ENCODE assay signal across 22 mouse cellular contexts in the genomic region with DNA sequence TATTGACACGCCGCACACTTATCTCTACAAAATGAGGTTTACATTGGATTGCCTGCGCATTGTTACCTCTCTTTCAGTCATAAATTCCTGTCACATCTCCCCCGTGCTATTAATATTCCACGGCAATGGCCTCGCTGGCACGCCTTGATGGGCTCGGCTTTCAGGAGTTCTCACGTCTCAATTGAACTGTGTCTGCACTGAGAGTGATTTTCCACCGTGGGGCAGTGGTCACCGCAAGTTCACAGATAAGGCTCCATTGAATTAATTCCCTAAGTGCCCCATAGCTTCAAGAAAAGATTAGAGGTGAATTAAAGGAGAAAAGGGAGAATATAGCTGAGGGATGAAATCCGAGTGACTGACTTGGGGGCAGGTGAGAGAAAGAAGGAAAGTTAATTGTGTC.
DNase-seq lines count a peak whose midpoint lies in the region; ATAC-seq and TF ChIP-seq lines count a peak whose summit lies in the region.
"Had no signal": no experiment of that assay in that cellular context is flagged by ENCODE, and none has a peak within 500 bp of the region (broad histone marks: within the 10 kb centered on the region; RNA-seq: fewer than 3 reads in every experiment).

No protein-coding gene starts in this region.

- no peak overlapping the region for H3K4me2 ChIP-seq in hindbrain, postnatal 0 days (ENCODE audit: low read depth, low read length)
- no peak overlapping the region for H3K4me2 ChIP-seq in midbrain, embryonic 14.5 days (ENCODE audit: low read length)
- H3K4me2 ChIP-seq: heart, embryonic 11.5 days; heart, embryonic 15.5 days had no signal

- no peak for TF ChIP-seq POLR2A in brain, embryonic 14.5 days (IDR thresholded peaks at IDR 0.05; ENCODE audit: borderline replicate concordance, extremely low read depth, insufficient read depth, insufficient read length, poor library complexity, severe bottlenecking)

- no peaks in the 10 kb centered on the region for H3K9me3 ChIP-seq in hindbrain, postnatal 0 days (ENCODE audit: low read length)
- no peaks in the 10 kb centered on the region for H3K9me3 ChIP-seq in hindbrain, embryonic 10.5 days
- no peaks in the 10 kb centered on the region for H3K9me3 ChIP-seq in midbrain, embryonic 14.5 days (ENCODE audit: control insufficient read depth, low read length)
- H3K9me3 ChIP-seq in midbrain, embryonic 10.5 days (replicated peaks), result 0 out of 2 replicates have a peak, but pooled peaks cover 5% of the 10 kb centered on the region
- H3K9me3 ChIP-seq: heart, embryonic 15.5 days had no signal

- no peaks in the 10 kb centered on the region for H3K4me1 ChIP-seq in hindbrain, postnatal 0 days (ENCODE audit: insufficient read depth, low read length)
- peaks cover 10% of the 10 kb centered on the region; the same call in 1 of the 2 replicates for H3K4me1 ChIP-seq in hindbrain, embryonic 10.5 days (replicated peaks)
- no peaks in the 10 kb centered on the region for H3K4me1 ChIP-seq in midbrain, embryonic 14.5 days (ENCODE audit: control insufficient read depth, insufficient read depth, low read length)
- peaks cover 4% of the 10 kb centered on the region; the same call in 1 of the 2 replicates for H3K4me1 ChIP-seq in midbrain, embryonic 10.5 days
- H3K4me1 ChIP-seq: heart, embryonic 15.5 days had no signal

- no peaks in the 10 kb centered on the region for H3K36me3 ChIP-seq in hindbrain, postnatal 0 days (ENCODE audit: insufficient read depth, low read length)
- no peaks in the 10 kb centered on the region for H3K36me3 ChIP-seq in hindbrain, embryonic 10.5 days
- no peaks in the 10 kb centered on the region for H3K36me3 ChIP-seq in midbrain, embryonic 14.5 days (ENCODE audit: control insufficient read depth, insufficient read depth, low read length)
- no peaks in the 10 kb centered on the region for H3K36me3 ChIP-seq in midbrain, embryonic 10.5 days
- H3K36me3 ChIP-seq: heart, embryonic 15.5 days had no signal

- peak; percentile 9 to 37 for DNase-seq in cerebellum, postnatal 14 days
- DNase-seq in cerebellum, postnatal 36 days, result no peak
- peak; percentile 53 for DNase-seq in hindbrain, postnatal 0 days (ENCODE audit: low spot score)
- no peak for DNase-seq in hindbrain, embryonic 10.5 days (ENCODE audit: low spot score)
- DNase-seq in midbrain, embryonic 14.5 days, result peak; percentile 66
- DNase-seq in midbrain, embryonic 10.5 days (ENCODE audit: low spot score), result no peak
- DNase-seq in brain, embryonic 14.5 days (ENCODE audit: low read depth), result peak; percentile 63
- DNase-seq in adrenal gland, postnatal 25 days, result no peak
- DNase-seq: adrenal gland, postnatal 14 days; cerebellum, adult 11-12 months; cerebellum, postnatal 25 days; gastrocnemius, postnatal 10 days; heart, adult 2 months; heart, postnatal 14 days; kidney, adult 2 months had no signal

- WGBS in hindbrain, postnatal 0 days, result 62% methylated on average over 12 of the region's 12 CpGs
- WGBS in hindbrain, embryonic 10.5 days, result 86% methylated on average over 12 of the region's 12 CpGs
- 55% methylated on average over 12 of the region's 12 CpGs for WGBS in midbrain, embryonic 14.5 days
- 88% methylated on average over 12 of the region's 12 CpGs for WGBS in midbrain, embryonic 10.5 days

- H3K4me3 ChIP-seq in hindbrain, postnatal 0 days (ENCODE audit: low read length), result no peak overlapping the region
- H3K4me3 ChIP-seq in hindbrain, embryonic 10.5 days, result no peak overlapping the region
- no peak overlapping the region for H3K4me3 ChIP-seq in midbrain, embryonic 14.5 days (replicated peaks; ENCODE audit: low read depth, low read length)
- H3K4me3 ChIP-seq in midbrain, embryonic 10.5 days, result no peak overlapping the region
- H3K4me3 ChIP-seq: heart, adult 2 months; heart, embryonic 15.5 days had no signal

- H3K27ac ChIP-seq in hindbrain, postnatal 0 days, result no peak overlapping the region
- H3K27ac ChIP-seq in hindbrain, embryonic 10.5 days, result no peak overlapping the region
- H3K27ac ChIP-seq in midbrain, embryonic 14.5 days (replicated peaks; ENCODE audit: low read depth, low read length), result no peak overlapping the region
- H3K27ac ChIP-seq in midbrain, embryonic 10.5 days (replicated peaks), result no peak overlapping the region
- H3K27ac ChIP-seq: heart, adult 2 months; heart, embryonic 15.5 days had no signal

- peak; percentile 54 for TF ChIP-seq CTCF in hindbrain, postnatal 0 days (IDR thresholded peaks at IDR 0.05; ENCODE audit: low read depth)
- TF ChIP-seq CTCF in brain, embryonic 14.5 days (IDR thresholded peaks at IDR 0.05; ENCODE audit: borderline replicate concordance, extremely low read depth, insufficient read depth, insufficient read length), result peak; percentile 29; the same call in 1 of the 2 replicates

- no peaks in the 10 kb centered on the region for H3K27me3 ChIP-seq in hindbrain, postnatal 0 days (ENCODE audit: insufficient read depth, low read length)
- no peaks in the 10 kb centered on the region for H3K27me3 ChIP-seq in hindbrain, embryonic 10.5 days (ENCODE audit: insufficient read depth, poor library complexity, severe bottlenecking)
- no peaks in the 10 kb centered on the region for H3K27me3 ChIP-seq in midbrain, embryonic 14.5 days (ENCODE audit: control insufficient read depth, insufficient read depth, low read length)
- no peaks in the 10 kb centered on the region for H3K27me3 ChIP-seq in midbrain, embryonic 10.5 days (ENCODE audit: low read depth, poor library complexity, severe bottlenecking)
- H3K27me3 ChIP-seq: CH12.LX; heart, embryonic 15.5 days; Patski had no signal

- H3K9ac ChIP-seq in hindbrain, postnatal 0 days (replicated peaks; ENCODE audit: low read length), result no peak overlapping the region
- no peak overlapping the region for H3K9ac ChIP-seq in midbrain, embryonic 14.5 days (replicated peaks; ENCODE audit: low read length)
- H3K9ac ChIP-seq: heart, embryonic 15.5 days had no signal

- no peak for ATAC-seq in hindbrain, postnatal 0 days
- no peak for ATAC-seq in midbrain, embryonic 14.5 days (ENCODE audit: low FRiP score, low TSS enrichment)
- ATAC-seq: activated CD4-positive, CD25-positive, alpha-beta regulatory T cell, adult 4 months; forebrain, embryonic 14.5 days; hindbrain, embryonic 16.5 days; Patski had no signal

Comparison
In these comparisons a context has a peak if more than half of its experiments do, and no peak if none do; other contexts are left out.
1. DNase-seq: peak in cerebellum, postnatal 14 days (2 of 2), hindbrain, postnatal 0 days (single experiment), midbrain, embryonic 14.5 days (single experiment) and brain, embryonic 14.5 days (single experiment); none in cerebellum, postnatal 36 days (0 of 2), hindbrain, embryonic 10.5 days (single experiment), midbrain, embryonic 10.5 days (single experiment) and adrenal gland, postnatal 25 days (single experiment).